Mouse (Mus musculus) small intestine, adult 2 months (tissue): ENCODE measurements around the gene Mvb12b. TPM values are rescaled to one million over a fixed set of nuclear protein-coding genes. Genes with fewer than 3 reads are reported as not detected.

ENCODE experiments used
- H3K27ac ChIP-seq: fragments of 200-500 bp; 2 replicates; pipeline ENCODE4 v1.5.1; 2012; ENCODE audit warnings: low read depth, low read length, control low read depth, inconsistent platforms; ENCODE audit not compliant: insufficient read depth
- H3K27me3 ChIP-seq: fragments of 200-500 bp; 2 replicates; pipeline ENCODE4 v1.6.1; 2012; ENCODE audit warnings: mild to moderate bottlenecking, moderate library complexity, low read length, inconsistent platforms; ENCODE audit not compliant: control insufficient read depth, insufficient read depth
- H3K36me3 ChIP-seq: fragments of 200-500 bp; 2 replicates; pipeline ENCODE4 v1.6.1; 2012; ENCODE audit warnings: mild to moderate bottlenecking, low read length, control low read depth, inconsistent platforms; ENCODE audit not compliant: control insufficient read depth, insufficient read depth
- H3K4me1 ChIP-seq: fragments of 200-500 bp; 2 replicates; pipeline ENCODE4 v1.6.1; 2012; ENCODE audit warnings: low read length, inconsistent platforms, mixed read lengths; ENCODE audit not compliant: control insufficient read depth, insufficient read depth, insufficient read length
- H3K4me3 ChIP-seq: fragments of 200-500 bp; 2 replicates; pipeline ENCODE4 v1.5.1; 2012; ENCODE audit warnings: low read depth, mild to moderate bottlenecking, control low read depth, inconsistent platforms, low read length, moderate library complexity
- CTCF ChIP-seq: fragments of 200-500 bp; IDR thresholded peaks from 2 replicates; pipeline ENCODE4 v1.5.1; 2012; ENCODE audit warnings: low read depth, mild to moderate bottlenecking, control low read depth, inconsistent platforms, low read length, moderate library complexity, mixed read lengths; ENCODE audit not compliant: insufficient replicate concordance, insufficient read length; ENCODE audit errors: extremely low read depth
- POLR2A ChIP-seq: fragments of 200-500 bp; IDR thresholded peaks from 2 replicates; pipeline ENCODE4 v1.6.1; 2012; ENCODE audit warnings: low read depth, mild to moderate bottlenecking, control low read depth, inconsistent platforms, low read length, moderate library complexity
- WGBS: fragments of 180-500 bp; shearing (Covaris S2); methylation state at CpG from one replicate; pipeline ENCODE4 v1.1.7; 2018; 5-methylcytosine and 5-hydroxymethylcytosine counted together
- polyA plus RNA-seq: library from polyadenylated mRNA; depleted of rRNA; stranded (reverse); fragments of >200 nt; gene quantifications from 2 replicates; pipeline ENCODE4 v1.2.3, GENCODE M21; 2012

Mvb12b gene
- polyA plus RNA-seq, 1 experiment = 7.9 TPM

DNA sequence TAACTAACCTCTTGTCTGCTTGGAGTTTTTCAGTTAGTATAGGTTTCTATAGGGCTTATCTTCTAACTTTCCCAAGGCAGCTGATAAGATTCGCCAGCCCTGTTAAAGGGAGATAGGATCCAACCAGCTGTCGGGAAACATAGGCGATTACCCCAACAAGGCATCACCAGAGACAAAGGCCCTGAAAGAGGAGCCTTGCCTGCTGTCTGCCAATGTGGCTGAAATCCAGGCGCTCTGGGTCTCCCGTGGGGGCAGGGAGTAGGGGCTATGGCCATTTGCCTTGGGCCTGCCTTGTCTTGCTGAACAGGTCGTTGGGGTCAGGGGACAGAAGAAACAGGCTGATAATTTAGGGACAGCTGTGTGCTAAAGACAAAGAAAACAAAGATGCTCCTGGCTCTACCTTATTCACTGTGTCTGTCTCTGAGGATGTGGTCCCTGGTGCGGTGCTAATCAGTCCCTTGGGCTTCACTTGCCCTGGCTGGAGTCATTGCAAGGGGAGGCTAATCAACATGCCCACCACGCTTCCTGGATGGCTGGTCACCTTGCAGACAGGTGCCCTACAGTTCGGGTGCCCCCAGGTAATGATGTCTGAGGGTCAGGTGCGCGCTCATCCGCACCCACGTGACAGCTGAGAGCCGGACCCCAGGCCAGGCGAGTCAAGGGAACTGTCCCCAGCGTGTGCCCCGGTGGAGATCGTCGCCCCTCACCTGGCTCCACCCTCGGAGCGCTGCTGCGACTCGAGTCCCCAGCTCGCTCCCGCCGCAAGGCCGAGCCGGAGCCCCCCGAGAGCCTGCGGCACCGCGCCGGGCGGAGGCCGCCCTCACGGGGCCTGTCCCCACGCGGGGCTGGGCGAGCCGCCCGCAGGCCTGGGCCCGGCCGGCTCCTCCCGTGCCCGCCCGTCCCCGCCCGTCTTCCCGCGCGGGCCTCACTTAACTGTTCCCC lies 1.1 kb downstream of the Mvb12b start:
- WGBS = 4% methylated on average over 48 of the region's 51 CpGs
- Histone ChIP-seq H3K27ac (no peak overlapping the region), H3K4me1 (peaks cover 12% of the 10 kb centered on the region), H3K4me3 (peak overlapping the region; percentile 76), H3K36me3 (no peaks in the 10 kb centered on the region), H3K27me3 (no peaks in the 10 kb centered on the region)
- TF ChIP-seq CTCF = no peak
- no peak for TF ChIP-seq POLR2A

DNA sequence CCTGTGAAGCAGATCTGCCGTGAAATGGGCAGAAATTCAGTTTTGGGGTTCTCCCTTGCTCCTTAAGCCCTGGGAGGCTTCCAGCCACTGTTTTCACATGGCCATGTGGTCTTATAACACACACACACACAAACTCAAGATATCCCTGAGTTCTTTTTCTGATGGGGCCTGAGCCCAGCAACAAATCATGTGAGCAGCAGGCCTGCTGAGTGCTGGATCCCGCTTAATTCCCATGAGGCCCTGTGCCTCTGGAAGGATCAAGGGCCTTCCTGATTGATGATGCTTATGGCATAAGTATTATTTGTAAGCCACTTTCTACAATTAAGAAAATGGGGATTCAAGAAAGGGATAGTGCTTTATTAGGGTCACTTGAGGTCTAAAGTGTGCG lies 2.5 kb downstream of the Mvb12b start:
- Histone ChIP-seq H3K27me3 (no peaks in the 10 kb centered on the region), H3K27ac (no peak overlapping the region), H3K4me1 (peaks cover 12% of the 10 kb centered on the region), H3K36me3 (no peaks in the 10 kb centered on the region), H3K4me3 (no peak overlapping the region; the same call in 1 of the 2 replicates)
- TF ChIP-seq CTCF = no peak
- no peak for TF ChIP-seq POLR2A
- WGBS = 89% methylated on average over 3 of the region's 3 CpGs

DNA sequence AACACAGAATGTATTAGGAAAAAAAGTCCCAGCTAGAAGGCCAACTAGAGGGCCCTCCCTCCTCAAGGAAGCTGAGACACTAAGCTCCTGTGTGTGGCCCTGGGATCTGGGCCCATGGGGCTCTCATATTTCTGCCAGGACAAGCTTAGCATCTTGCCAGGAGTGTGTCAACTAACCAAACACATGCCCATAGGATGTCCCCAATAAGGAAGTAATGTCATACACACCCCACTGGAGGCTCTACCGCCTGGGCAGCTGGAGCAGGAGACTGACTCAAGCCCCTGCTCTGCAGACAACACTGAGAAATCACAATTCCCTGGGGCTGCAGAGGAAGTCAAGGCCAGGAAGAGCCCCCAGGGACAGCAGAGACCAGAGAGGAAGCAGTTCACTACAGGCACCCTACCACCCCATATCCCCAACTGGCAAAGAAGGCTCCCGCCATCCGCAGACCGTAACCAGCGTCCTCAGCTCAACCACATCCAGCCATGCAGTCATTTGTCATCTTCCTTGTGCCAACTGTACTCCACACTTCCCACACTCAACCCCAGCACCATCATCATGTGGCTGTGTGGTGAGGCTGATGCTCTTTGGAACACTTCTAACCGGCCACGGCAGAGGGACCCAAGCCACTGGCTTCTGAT lies 3.0 kb downstream of the Mvb12b start:
- no peaks in the 10 kb centered on the region for H3K36me3 ChIP-seq
- H3K4me3 ChIP-seq = peak overlapping the region; percentile 18; the same call in 1 of the 2 replicates
- peaks cover 12% of the 10 kb centered on the region for H3K4me1 ChIP-seq
- H3K27ac ChIP-seq = no peak overlapping the region
- WGBS = 75% methylated on average over 7 of the region's 7 CpGs
- no peak for TF ChIP-seq POLR2A
- H3K27me3 ChIP-seq = no peaks in the 10 kb centered on the region

DNA sequence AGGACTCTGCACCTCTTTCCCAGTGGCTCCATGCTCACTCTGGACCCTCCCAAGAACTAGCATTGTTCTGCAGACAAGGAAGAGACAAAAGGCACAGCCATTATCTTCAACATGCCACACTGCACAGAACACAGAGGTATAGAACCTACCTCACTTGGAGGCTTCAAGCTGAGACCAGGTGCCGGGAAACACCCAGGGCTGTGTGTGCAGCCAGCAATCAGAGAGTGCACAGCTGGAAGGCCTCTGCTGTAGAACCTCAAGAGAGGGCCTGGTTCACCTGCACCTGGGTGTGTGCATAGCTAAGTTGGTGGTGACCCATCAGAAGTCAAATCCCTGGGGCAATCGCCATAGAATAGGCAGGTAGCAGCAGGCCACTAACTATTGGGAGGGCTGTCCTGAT lies 8.5 kb downstream of the Mvb12b start:
- H3K4me3 ChIP-seq = no peak overlapping the region
- no peaks in the 10 kb centered on the region for H3K36me3 ChIP-seq
- 90% methylated on average over 2 of the region's 2 CpGs for WGBS
- H3K27ac ChIP-seq = no peak overlapping the region
- no peak for TF ChIP-seq POLR2A
- TF ChIP-seq CTCF = no peak
- no peaks in the 10 kb centered on the region for H3K4me1 ChIP-seq
- no peaks in the 10 kb centered on the region for H3K27me3 ChIP-seq

DNA sequence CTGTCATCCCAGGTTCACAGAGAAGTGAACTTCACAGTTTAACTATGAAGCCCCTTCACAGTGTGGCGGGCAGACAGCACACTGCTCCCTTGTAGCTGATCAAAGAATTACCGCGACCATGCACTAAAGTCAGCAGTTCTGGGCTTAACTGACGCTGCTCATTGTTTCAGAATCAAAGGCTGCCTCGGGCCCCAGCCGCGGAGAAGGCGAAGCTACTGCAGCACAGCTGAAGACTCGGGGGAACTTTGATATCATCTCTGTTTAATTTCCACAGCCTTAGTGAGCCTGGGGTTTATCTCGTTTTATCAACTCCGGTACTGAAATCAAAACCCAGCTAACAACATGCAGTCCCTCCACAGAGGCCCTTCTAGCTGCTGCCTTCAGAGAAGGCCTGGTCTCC lies 9.3 kb downstream of the Mvb12b start:
- no peak overlapping the region for H3K27ac ChIP-seq
- WGBS = 61% methylated on average over 11 of the region's 11 CpGs
- H3K4me3 ChIP-seq = no peak overlapping the region
- H3K36me3 ChIP-seq = no peaks in the 10 kb centered on the region
- no peaks in the 10 kb centered on the region for H3K27me3 ChIP-seq
- no peaks in the 10 kb centered on the region for H3K4me1 ChIP-seq
- TF ChIP-seq POLR2A (no peak), CTCF (no peak)

DNA sequence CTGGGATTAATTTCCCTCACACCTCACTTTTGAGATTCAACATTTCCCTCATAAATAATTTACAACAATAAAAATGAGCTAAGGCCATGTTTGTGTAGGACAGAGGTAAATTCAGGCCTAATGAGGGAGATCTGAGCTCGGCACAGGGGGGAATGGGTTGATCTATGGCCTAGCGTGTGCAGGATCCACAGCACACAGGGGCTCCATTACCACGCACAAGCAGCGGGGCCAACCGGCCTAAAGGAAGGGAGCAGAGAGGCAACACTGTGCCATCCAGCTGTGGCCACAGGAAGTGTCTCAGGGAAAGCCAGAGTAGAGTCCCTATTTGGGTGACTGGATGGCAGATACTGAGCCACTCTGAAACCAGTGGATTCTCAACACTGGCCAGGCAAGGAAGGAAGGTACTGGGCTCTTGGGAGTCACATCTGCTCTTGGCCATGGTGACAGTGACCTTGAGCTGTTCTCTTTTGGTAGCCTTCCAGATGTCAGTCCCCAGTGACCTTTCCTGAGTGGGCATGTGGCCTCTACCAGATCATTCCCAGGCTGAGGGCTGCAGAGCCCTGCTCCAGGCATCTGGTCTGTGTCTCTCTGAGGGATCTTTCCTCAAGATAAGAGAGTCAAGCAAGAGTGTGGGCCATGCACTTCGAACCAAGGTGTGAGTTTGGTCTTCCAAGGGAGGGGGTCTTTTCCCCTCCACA lies 9.9 kb downstream of the Mvb12b start:
- H3K4me3 ChIP-seq = no peak overlapping the region
- no peak for TF ChIP-seq CTCF
- TF ChIP-seq POLR2A = no peak
- H3K4me1 ChIP-seq = peaks cover 2% of the 10 kb centered on the region; the same call in 1 of the 2 replicates
- no peak overlapping the region for H3K27ac ChIP-seq
- WGBS = 91% methylated on average over 6 of the region's 6 CpGs
- H3K27me3 ChIP-seq = no peaks in the 10 kb centered on the region
- H3K36me3 ChIP-seq = no peaks in the 10 kb centered on the region

DNA sequence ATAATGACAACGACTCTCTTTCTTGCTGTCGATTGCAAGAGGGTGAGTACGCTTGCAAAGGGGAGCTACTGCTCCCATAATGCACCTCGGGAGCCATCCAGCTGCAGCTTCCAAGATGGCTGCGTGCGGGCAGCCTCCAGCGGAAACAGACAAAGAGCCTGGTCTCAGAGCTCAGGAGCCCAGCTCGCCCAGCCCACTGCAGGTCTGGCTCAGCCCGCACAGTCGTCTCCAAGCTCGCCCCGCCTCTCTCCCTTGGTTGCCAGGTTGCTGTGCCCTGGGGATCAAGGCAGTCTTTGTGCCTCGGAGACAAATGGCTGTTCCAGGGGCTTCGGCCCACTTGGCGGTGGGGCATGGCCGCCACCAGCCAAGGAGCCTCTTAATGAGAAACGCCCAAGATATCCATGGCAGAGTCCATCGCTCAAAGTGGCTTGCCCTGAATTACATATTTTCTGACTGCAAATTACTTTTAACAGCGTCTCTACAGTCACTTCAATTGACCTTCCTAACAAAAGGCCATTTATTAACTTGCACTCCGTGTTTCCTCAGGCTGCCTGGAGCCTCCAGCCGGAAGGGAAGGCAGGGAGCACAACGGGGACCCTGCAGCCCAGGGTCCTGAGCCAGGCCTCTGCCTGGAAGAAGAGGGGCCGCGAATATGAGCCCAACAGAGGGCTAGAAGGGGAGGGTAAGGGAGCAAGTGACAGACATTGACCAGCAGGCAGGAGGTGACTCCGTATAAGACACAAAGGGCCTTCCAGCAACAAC lies 11.0 kb downstream of the Mvb12b start:
- WGBS = 44% methylated on average over 25 of the region's 25 CpGs
- H3K36me3 ChIP-seq = no peaks in the 10 kb centered on the region
- H3K4me1 ChIP-seq = peaks cover 3% of the 10 kb centered on the region; the same call in 1 of the 2 replicates
- H3K27ac ChIP-seq = no peak overlapping the region
- no peaks in the 10 kb centered on the region for H3K27me3 ChIP-seq
- TF ChIP-seq CTCF (no peak), POLR2A (no peak)
- H3K4me3 ChIP-seq = no peak overlapping the region; the same call in 1 of the 2 replicates
